Mouse (Mus musculus) kidney, adult 2 months (tissue): ENCODE measurements around the gene Rfx5.
"Not testable (repeated sequence)": the region's sequence is repeated elsewhere in the genome, so short reads cannot be mapped to it uniquely, and the experiment has no call there.

Experiments
- CTCF ChIP-seq: fragments of 200-500 bp; conservative IDR thresholded peaks from 2 replicates; pipeline ENCODE4 v1.5.1; 2011; ENCODE audit warnings: low read depth, mild to moderate bottlenecking, control low read depth, low read length, moderate library complexity, mixed read lengths; ENCODE audit not compliant: insufficient read depth, insufficient read length
- POLR2A ChIP-seq: fragments of 200-500 bp; IDR thresholded peaks from one replicate; pipeline ENCODE4 v1.6.1; 2011; ENCODE audit warnings: low read depth, low read length, control low read depth

- not testable (repeated sequence) for TF ChIP-seq CTCF, POLR2A
Observed at GRCm38 (mm10) chr3:94932279-94932678, 21.6 kb upstream of the Rfx5 start.
